In the genomic region with DNA sequence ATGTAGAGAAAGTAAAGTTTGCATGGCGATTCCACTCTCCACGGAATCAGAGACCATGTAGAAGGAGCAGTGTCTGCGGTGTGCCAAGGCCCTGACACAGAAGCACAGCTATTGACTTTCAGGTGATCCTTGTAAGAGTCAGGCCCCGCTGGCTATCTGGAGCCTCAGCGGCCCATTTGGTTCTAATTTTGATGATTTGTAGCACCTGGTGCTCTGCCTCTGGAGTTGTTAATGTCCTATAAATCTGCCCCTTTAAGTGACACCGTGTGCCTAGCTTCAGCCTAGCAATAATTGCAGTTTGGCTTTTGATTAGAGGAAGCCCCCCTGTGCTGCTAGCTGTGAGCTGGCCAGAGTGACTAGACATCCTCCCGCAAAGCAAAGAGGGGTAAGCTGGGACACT, we compare ENCODE assay signal across 37 mouse cellular contexts. TPM values are rescaled to one million over a fixed set of nuclear protein-coding genes. Genes with fewer than 3 reads are reported as not detected.
DNase-seq lines count a peak whose midpoint lies in the region; ATAC-seq lines count a peak whose summit lies in the region.
"Had no signal": no experiment of that assay in that cellular context is flagged by ENCODE, and none has a peak within 500 bp of the region (broad histone marks: within the 10 kb centered on the region; RNA-seq: fewer than 3 reads in every experiment).

No protein-coding gene starts in this region.

- 67% methylated on average over 7 of the region's 7 CpGs for WGBS in hindbrain, embryonic 13.5 days
- WGBS in midbrain, embryonic 15.5 days = 75% methylated on average over 7 of the region's 7 CpGs

- no peak overlapping the region for H3K4me2 ChIP-seq in hindbrain, embryonic 13.5 days
- H3K4me2 ChIP-seq in midbrain, embryonic 15.5 days = no peak overlapping the region
- H3K4me2 ChIP-seq: embryonic facial prominence, embryonic 15.5 days; forebrain, embryonic 12.5 days; hindbrain, embryonic 12.5 days; kidney, embryonic 15.5 days; limb, embryonic 13.5 days; liver, embryonic 12.5 days; midbrain, embryonic 13.5 days had no signal

- peak; percentile 51 for DNase-seq in embryo, embryonic 10 days (ENCODE audit: low spot score)
- DNase-seq in embryo, embryonic 11.5 days (ENCODE audit: low read depth, low spot score) = peak; percentile 19
- peak; percentile 90 for DNase-seq in hindlimb bud, embryonic 11.5 days (ENCODE audit: extremely low spot score, low read depth, low spot score)
- peak; percentile 49 for DNase-seq in mesoderm, embryonic 11.5 days (ENCODE audit: low read depth, low spot score)
- DNase-seq: adrenal gland, postnatal 25 days; cerebellum, adult 11-12 months; cerebellum, postnatal 10 days; forebrain, postnatal 0 days; gastrocnemius, postnatal 14 days; heart, adult 11 months; heart, postnatal 36 days; kidney, postnatal 36 days; liver, postnatal 0 days; lung, postnatal 36 days; right cerebral cortex, adult 18-20 months; spleen, adult 18-20 months; thymus, postnatal 25 days had no signal

- no peak overlapping the region for H3K9ac ChIP-seq in hindbrain, embryonic 13.5 days
- H3K9ac ChIP-seq in midbrain, embryonic 15.5 days = no peak overlapping the region
- H3K9ac ChIP-seq: embryonic facial prominence, embryonic 15.5 days; forebrain, embryonic 12.5 days; forebrain, postnatal 0 days; hindbrain, embryonic 12.5 days; kidney, embryonic 15.5 days; limb, embryonic 13.5 days; liver, embryonic 12.5 days; liver, postnatal 0 days; midbrain, embryonic 13.5 days had no signal

- H3K27me3 ChIP-seq in hindbrain, embryonic 13.5 days = 0 out of 2 replicates have a peak, but pooled peaks cover 2% of the 10 kb centered on the region
- H3K27me3 ChIP-seq in midbrain, embryonic 15.5 days (replicated peaks) = no peaks in the 10 kb centered on the region
- H3K27me3 ChIP-seq: embryonic facial prominence, embryonic 15.5 days; forebrain, embryonic 12.5 days; hindbrain, embryonic 12.5 days; kidney, embryonic 15.5 days; limb, embryonic 13.5 days; liver, embryonic 12.5 days had no signal

- no peak overlapping the region for H3K4me3 ChIP-seq in hindbrain, embryonic 13.5 days
- no peak overlapping the region for H3K4me3 ChIP-seq in midbrain, embryonic 15.5 days
- H3K4me3 ChIP-seq: embryonic facial prominence, embryonic 15.5 days; forebrain, embryonic 12.5 days; heart, embryonic 10.5 days; hindbrain, embryonic 12.5 days; kidney, embryonic 15.5 days; limb, embryonic 13.5 days; liver, embryonic 12.5 days; megakaryocyte, embryonic 14.5 days; midbrain, embryonic 13.5 days had no signal

- no peaks in the 10 kb centered on the region for H3K36me3 ChIP-seq in hindbrain, embryonic 13.5 days
- H3K36me3 ChIP-seq in midbrain, embryonic 15.5 days (replicated peaks) = no peaks in the 10 kb centered on the region
- H3K36me3 ChIP-seq: embryonic facial prominence, embryonic 15.5 days; forebrain, embryonic 12.5 days; heart, embryonic 10.5 days; hindbrain, embryonic 12.5 days; kidney, embryonic 15.5 days; limb, embryonic 13.5 days; liver, embryonic 12.5 days; midbrain, embryonic 13.5 days had no signal

- H3K9me3 ChIP-seq in hindbrain, embryonic 13.5 days = no peaks in the 10 kb centered on the region; the same call in 1 of the 2 replicates
- no peaks in the 10 kb centered on the region for H3K9me3 ChIP-seq in midbrain, embryonic 15.5 days
- H3K9me3 ChIP-seq: embryonic facial prominence, embryonic 15.5 days; forebrain, embryonic 12.5 days; heart, embryonic 10.5 days; hindbrain, embryonic 12.5 days; kidney, embryonic 15.5 days; liver, embryonic 12.5 days; megakaryocyte, embryonic 14.5 days; midbrain, embryonic 13.5 days had no signal

- no peak overlapping the region for H3K27ac ChIP-seq in hindbrain, embryonic 13.5 days
- no peak overlapping the region for H3K27ac ChIP-seq in midbrain, embryonic 15.5 days
- H3K27ac ChIP-seq: embryonic facial prominence, embryonic 15.5 days; forebrain, embryonic 12.5 days; heart, embryonic 10.5 days; hindbrain, embryonic 12.5 days; kidney, embryonic 15.5 days; limb, embryonic 13.5 days; liver, embryonic 12.5 days; midbrain, embryonic 13.5 days had no signal

- H3K4me1 ChIP-seq in hindbrain, embryonic 13.5 days (replicated peaks) = no peaks in the 10 kb centered on the region
- H3K4me1 ChIP-seq in midbrain, embryonic 15.5 days = no peaks in the 10 kb centered on the region
- H3K4me1 ChIP-seq: forebrain, embryonic 12.5 days; heart, embryonic 10.5 days; hindbrain, embryonic 12.5 days; kidney, embryonic 15.5 days; liver, embryonic 12.5 days; midbrain, embryonic 13.5 days had no signal

- ATAC-seq in hindbrain, embryonic 13.5 days (ENCODE audit: low FRiP score) = no peak
- ATAC-seq in midbrain, embryonic 15.5 days (replicated peaks) = no peak
- no peak for ATAC-seq in megakaryocyte progenitor cell, adult 5-6 weeks (replicated peaks; ENCODE audit: poor library complexity)
- ATAC-seq: forebrain, postnatal 0 days; intestine, postnatal 0 days; liver, embryonic 12.5 days; liver, postnatal 0 days; midbrain, embryonic 13.5 days had no signal

RNA-seq across cellular contexts. Expression of a gene that starts 46.2 kb away (rescaled TPM):
- 57.7 and 60.8 TPM in 2 replicates for polyA plus RNA-seq in hindbrain, embryonic 13.5 days (2015; fragmentation: Nextera tagmentation; extraction: Ambion mirVana)
- 61.6 and 66.6 TPM in 2 replicates for polyA plus RNA-seq in midbrain, embryonic 15.5 days (2015; fragmentation: Nextera tagmentation; extraction: Ambion mirVana)
- total RNA-seq in megakaryocyte progenitor cell, adult 5-6 weeks (2015) = 28.2 and 30.8 TPM in 2 replicates
- total RNA-seq in megakaryocyte progenitor cell, adult 5-6 weeks (2017) = 11.6 and 14.5 TPM in 2 replicates

RNA-seq across cellular contexts. Expression of a gene that starts 52.6 kb away (rescaled TPM):
- 0.39 and 0.47 TPM in 2 replicates for polyA plus RNA-seq in hindbrain, embryonic 13.5 days (2015; fragmentation: Nextera tagmentation; extraction: Ambion mirVana)
- 0.18 and 0.36 TPM in 2 replicates for polyA plus RNA-seq in midbrain, embryonic 15.5 days (2015; fragmentation: Nextera tagmentation; extraction: Ambion mirVana)
- total RNA-seq in megakaryocyte progenitor cell, adult 5-6 weeks (2015) = not detected in 2 replicates
- total RNA-seq in megakaryocyte progenitor cell, adult 5-6 weeks (2017) = not detected in 2 replicates
- total RNA-seq: common myeloid progenitor, adult 5-6 weeks; gastrocnemius, postnatal 14 days; heart, postnatal 36 days; layer of hippocampus, adult 8-10 months; layer of hippocampus, postnatal 25 days; MEL; monocyte, adult 5-6 weeks; neutrophil, adult 5-6 weeks had no signal
- polyA plus RNA-seq: forebrain, embryonic 12.5 days; heart, embryonic 16.5 days; intestine, postnatal 0 days; kidney, embryonic 15.5 days; liver, embryonic 12.5 days had no signal

Comparison
In these comparisons a context has a peak if more than half of its experiments do, and no peak if none do; other contexts are left out.
1. DNase-seq: peak in every context shown above with its lines; median percentile 90 in hindlimb bud, embryonic 11.5 days; 51 in embryo, embryonic 10 days; 49 in mesoderm, embryonic 11.5 days; 19 in embryo, embryonic 11.5 days.